Mouse (Mus musculus) hindbrain, embryonic 16.5 days (tissue): ENCODE results near the gene 9030025P20Rik. TPM values are rescaled to one million over a fixed set of nuclear protein-coding genes. Genes with fewer than 3 reads are reported as not detected.
"Not testable (repeated sequence)": the region's sequence is repeated elsewhere in the genome, so short reads cannot be mapped to it uniquely, and the experiment has no call there.

Experiments
- ATAC-seq: fragments of 200-750 bp; cut with Nextera tagmentation; 2 replicates; pipeline ENCODE4 v1.8.0; 2017; ENCODE audit warnings: moderate TSS enrichment, moderate library complexity
- H3K27ac ChIP-seq: fragments of 300-500 bp; sonication (generic); 2 replicates; pipeline ENCODE4 v1.5.1; 2014; ENCODE audit warnings: low read depth, mild to moderate bottlenecking, control low read depth, low read length, moderate library complexity
- H3K27me3 ChIP-seq: fragments of 300-500 bp; sonication (generic); replicated peaks from 2 replicates; pipeline ENCODE4 v1.6.1; 2014; ENCODE audit warnings: low read length; ENCODE audit not compliant: control insufficient read depth, insufficient read depth
- H3K36me3 ChIP-seq: fragments of 300-500 bp; sonication (generic); 2 replicates; pipeline ENCODE4 v1.6.1; 2014; ENCODE audit warnings: mild to moderate bottlenecking, low read length, moderate library complexity, mixed read lengths; ENCODE audit not compliant: control insufficient read depth, insufficient read depth
- H3K4me1 ChIP-seq: fragments of 300-500 bp; sonication (generic); 2 replicates; pipeline ENCODE4 v1.6.1; 2014; ENCODE audit warnings: low read depth, low read length; ENCODE audit not compliant: control insufficient read depth, insufficient read depth
- H3K4me2 ChIP-seq: fragments of 300-500 bp; sonication (generic); 2 replicates; pipeline ENCODE4 v1.6.1; 2014; ENCODE audit warnings: mild to moderate bottlenecking, low read length, control low read depth, moderate library complexity
- H3K4me3 ChIP-seq: fragments of 300-500 bp; sonication (generic); 2 replicates; pipeline ENCODE4 v1.5.1; 2014; ENCODE audit warnings: mild to moderate bottlenecking, low read length, control low read depth, moderate library complexity
- H3K9ac ChIP-seq: fragments of 300-500 bp; sonication (generic); 2 replicates; pipeline ENCODE4 v1.6.1; 2014; ENCODE audit warnings: low read depth, mild to moderate bottlenecking, control low read depth, low read length, moderate library complexity
- H3K9me3 ChIP-seq: fragments of 300-500 bp; sonication (generic); 2 replicates; pipeline ENCODE4 v1.6.1; 2014; ENCODE audit warnings: mild to moderate bottlenecking, low read length, moderate library complexity; ENCODE audit not compliant: control insufficient read depth
- WGBS: fragments of 180-500 bp; shearing (Covaris S2); extraction: QIAGEN DNeasy Blood & Tissue Kit; methylation state at CpG from one replicate; pipeline ENCODE4 v1.1.7; 2014; 5-methylcytosine and 5-hydroxymethylcytosine counted together
- polyA plus RNA-seq: library from polyadenylated mRNA; unstranded; fragments of >200 nt; fragmentation: Nextera tagmentation; extraction: Ambion mirVana; gene quantifications from 2 replicates; pipeline ENCODE4 v1.2.1, GENCODE M21; 2015

9030025P20Rik gene
- polyA plus RNA-seq, 1 experiment from 2014 or later: 6.5 TPM

GRCm38 (mm10) chr17:14944551-14944950 is 33.7 kb upstream of the 9030025P20Rik start:
- peaks cover 10% of the 10 kb centered on the region for H3K36me3 ChIP-seq
- H3K9me3 ChIP-seq: no peaks in the 10 kb centered on the region
- H3K27me3 ChIP-seq: no peaks in the 10 kb centered on the region
- 87% methylated on average over 1 of the region's 1 CpGs for WGBS
- no peak for ATAC-seq
- H3K4me1 ChIP-seq: peaks cover 16% of the 10 kb centered on the region
- no peak overlapping the region for H3K4me3 ChIP-seq
- H3K9ac ChIP-seq: no peak overlapping the region
- H3K4me2 ChIP-seq: peak overlapping the region; percentile 22
- H3K27ac ChIP-seq: no peak overlapping the region

GRCm38 (mm10) chr17:14949161-14949827 is 29.0 kb upstream of the 9030025P20Rik start:
- Histone ChIP-seq H3K9me3 (no peaks in the 10 kb centered on the region), H3K4me2 (no peak overlapping the region), H3K27me3 (no peaks in the 10 kb centered on the region), H3K4me3 (no peak overlapping the region), H3K36me3 (peaks cover 34% of the 10 kb centered on the region), H3K4me1 (peaks cover 7% of the 10 kb centered on the region), H3K9ac (no peak overlapping the region), H3K27ac (no peak overlapping the region)
- 86% methylated on average over 7 of the region's 7 CpGs for WGBS
- no peak for ATAC-seq

- H3K36me3 ChIP-seq: peaks cover 30% of the 10 kb centered on the region
- no peak for ATAC-seq
- 86% methylated on average over 8 of the region's 8 CpGs for WGBS
These were observed 24.8 kb upstream of the 9030025P20Rik start for GRCm38 (mm10) chr17:14953452-14953851.

DNA sequence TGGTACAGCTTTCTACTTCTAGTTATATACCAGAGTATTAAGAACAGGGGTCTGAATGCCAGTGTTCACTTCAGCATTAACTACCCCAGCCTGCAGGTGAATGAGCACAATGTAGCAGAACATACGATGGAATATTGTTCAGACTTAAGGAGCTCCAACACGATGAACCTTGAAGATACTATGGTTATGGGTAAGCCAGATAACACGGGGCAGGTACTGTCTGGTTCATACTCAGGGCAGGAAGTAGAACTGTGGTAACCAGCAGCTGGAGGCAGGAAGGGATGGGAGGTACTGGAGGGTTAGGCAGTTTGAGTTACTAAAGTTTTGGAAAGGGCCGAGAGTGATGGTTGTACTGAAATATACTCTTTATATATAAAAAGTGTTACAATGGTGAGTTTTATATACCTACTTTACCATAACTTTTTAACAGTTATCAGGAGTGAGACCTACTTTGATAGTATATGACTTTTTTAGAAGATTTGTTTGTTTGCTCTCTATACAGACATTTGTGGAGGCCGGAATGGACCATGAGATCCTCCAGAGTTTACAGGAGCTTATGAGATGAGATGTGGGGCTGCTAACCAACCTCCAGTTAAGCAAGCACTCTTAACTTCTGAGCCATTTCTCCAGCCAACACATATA is 19.5 kb upstream of the 9030025P20Rik start:
- Histone ChIP-seq H3K9ac (no peak overlapping the region), H3K27me3 (no peaks in the 10 kb centered on the region), H3K36me3 (peaks cover 6% of the 10 kb centered on the region), H3K27ac (no peak overlapping the region), H3K4me1 (peaks cover 6% of the 10 kb centered on the region), H3K9me3 (no peaks in the 10 kb centered on the region), H3K4me2 (no peak overlapping the region), H3K4me3 (no peak overlapping the region)
- ATAC-seq: no peak
- 90% methylated on average over 5 of the region's 5 CpGs for WGBS

More at GRCm38 (mm10) chr17:14953452-14953851, 24.8 kb upstream of the 9030025P20Rik start:
- no peaks in the 10 kb centered on the region for H3K9me3 ChIP-seq
- no peaks in the 10 kb centered on the region for H3K27me3 ChIP-seq
- no peak overlapping the region for H3K4me2 ChIP-seq
- no peaks in the 10 kb centered on the region for H3K4me1 ChIP-seq
- no peak overlapping the region for H3K4me3 ChIP-seq
- H3K27ac ChIP-seq: no peak overlapping the region
- H3K9ac ChIP-seq: no peak overlapping the region

- Histone ChIP-seq H3K4me3 (peak overlapping the region; percentile 7; the same call in 1 of the 2 replicates), H3K36me3 (no peaks in the 10 kb centered on the region), H3K4me2 (peak overlapping the region; percentile 49), H3K9ac (peak overlapping the region; percentile 6; the same call in 1 of the 2 replicates), H3K9me3 (no peaks in the 10 kb centered on the region), H3K4me1 (peaks cover 6% of the 10 kb centered on the region), H3K27me3 (no peaks in the 10 kb centered on the region), H3K27ac (no peak overlapping the region)
- no peak for ATAC-seq
- WGBS: 14% methylated on average over 3 of the region's 3 CpGs
These were observed 18.3 kb upstream of the 9030025P20Rik start for GRCm38 (mm10) chr17:14959979-14960378.

GRCm38 (mm10) chr17:14960520-14960919 is 17.7 kb upstream of the 9030025P20Rik start:
- H3K27ac ChIP-seq: no peak overlapping the region
- under 1% methylated on average over 8 of the region's 23 CpGs for WGBS
- ATAC-seq: peak; percentile 3; the same call in 1 of the 2 replicates
- H3K4me1 ChIP-seq: peaks cover 6% of the 10 kb centered on the region
- no peaks in the 10 kb centered on the region for H3K9me3 ChIP-seq
- H3K27me3 ChIP-seq: no peaks in the 10 kb centered on the region
- peak overlapping the region; percentile 99 for H3K4me2 ChIP-seq
- H3K4me3 ChIP-seq: peak overlapping the region; percentile 72
- no peaks in the 10 kb centered on the region for H3K36me3 ChIP-seq
- peak overlapping the region; percentile 80 for H3K9ac ChIP-seq

DNA sequence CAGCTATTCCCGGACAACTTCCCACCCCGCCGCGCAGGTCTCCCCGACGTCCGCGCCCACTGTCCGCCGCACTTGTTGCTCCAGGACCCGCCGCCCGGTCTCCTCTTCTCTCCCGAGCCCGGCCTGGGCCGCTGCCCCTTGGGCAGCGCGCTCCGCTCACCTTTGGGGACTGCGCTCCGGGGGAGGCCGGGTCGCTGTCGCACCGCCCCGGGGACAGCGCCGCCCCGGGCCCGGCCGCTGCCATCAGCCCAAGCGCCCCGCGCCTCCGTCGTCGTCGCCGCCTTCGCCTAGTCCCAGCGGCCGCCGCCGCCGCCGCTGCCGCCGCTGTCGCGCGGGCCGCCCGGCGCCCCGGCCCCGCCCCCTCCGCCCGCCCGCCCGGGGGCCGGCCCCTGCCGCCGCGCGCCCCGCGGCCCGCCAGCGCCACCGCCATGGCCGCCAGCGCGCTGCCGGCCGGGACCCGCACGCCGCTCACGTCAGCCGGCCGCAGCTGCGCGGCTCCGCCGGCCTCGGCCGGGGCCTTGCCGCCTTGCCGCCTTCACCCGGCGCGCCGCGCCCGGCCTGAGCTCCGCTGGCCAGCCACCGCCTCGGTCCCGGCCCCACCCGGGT is 17.2 kb upstream of the 9030025P20Rik start, which contains the start of gene Phf10:
TSS of gene Phf10 (minus strand) at position 323 of the 606 bp plus-strand sequence.
- peak within 1 kb of the TSS; percentile 67; the same call in 1 of the 2 replicates for H3K27ac ChIP-seq
- peak within 1 kb of the TSS; percentile 80 for H3K9ac ChIP-seq
- WGBS: under 1% methylated on average over 40 of the region's 100 CpGs

GRCm38 (mm10) chr17:14961557-14962154 is 16.6 kb upstream of the 9030025P20Rik start:
- H3K27ac ChIP-seq, H3K4me3 ChIP-seq, H3K27me3 ChIP-seq, H3K9ac ChIP-seq, H3K36me3 ChIP-seq, H3K4me1 ChIP-seq, H3K9me3 ChIP-seq, H3K4me2 ChIP-seq: not testable (repeated sequence)
- ATAC-seq: peak; percentile 95
- WGBS: no CpG with 5 or more reads among the region's 44 CpGs

More for the DNA sequence above, 17.2 kb upstream of the 9030025P20Rik start, which contains the start of gene Phf10:
- H3K4me3 ChIP-seq: peak within 1 kb of the TSS; percentile 72
- not testable (repeated sequence) for H3K9me3 ChIP-seq, H3K36me3 ChIP-seq, H3K27me3 ChIP-seq, H3K4me1 ChIP-seq
- ATAC-seq: peak; percentile 82
- H3K4me2 ChIP-seq: peak within 1 kb of the TSS; percentile 99
